Mouse (Mus musculus) midbrain, embryonic 16.5 days (tissue): ENCODE measurements around the gene Fmod. TPM values are rescaled to one million over a fixed set of nuclear protein-coding genes. Genes with fewer than 3 reads are reported as not detected.

Experiments used
- ATAC-seq: fragments of 200-750 bp; cut with Nextera tagmentation; 2 replicates; pipeline ENCODE4 v1.8.0; 2017; ENCODE audit warnings: moderate TSS enrichment
- H3K27ac ChIP-seq: fragments of 300-500 bp; sonication (generic); 2 replicates; pipeline ENCODE4 v1.5.1; 2014; ENCODE audit warnings: mild to moderate bottlenecking, low read length, mixed read lengths
- H3K27me3 ChIP-seq: fragments of 300-500 bp; sonication (generic); 2 replicates; pipeline ENCODE4 v1.6.1; 2014; ENCODE audit warnings: low read depth, low read length, mixed read lengths; ENCODE audit not compliant: control insufficient read depth, insufficient read depth
- H3K36me3 ChIP-seq: fragments of 300-500 bp; sonication (generic); 2 replicates; pipeline ENCODE4 v1.6.1; 2014; ENCODE audit warnings: mild to moderate bottlenecking, low read length, moderate library complexity, mixed read lengths; ENCODE audit not compliant: control insufficient read depth, insufficient read depth
- H3K4me1 ChIP-seq: fragments of 300-500 bp; sonication (generic); 2 replicates; pipeline ENCODE4 v1.6.1; 2014; ENCODE audit warnings: mild to moderate bottlenecking, low read length, mixed read lengths; ENCODE audit not compliant: control insufficient read depth, insufficient read depth
- H3K4me2 ChIP-seq: fragments of 300-500 bp; sonication (generic); 2 replicates; pipeline ENCODE4 v1.6.1; 2014; ENCODE audit warnings: mild to moderate bottlenecking, low read length, mixed read lengths
- H3K4me3 ChIP-seq: fragments of 300-500 bp; sonication (generic); 2 replicates; pipeline ENCODE4 v1.5.1; 2014; ENCODE audit warnings: low read depth, mild to moderate bottlenecking, low read length, moderate library complexity, mixed read lengths
- H3K9ac ChIP-seq: fragments of 300-500 bp; sonication (generic); 2 replicates; pipeline ENCODE4 v1.6.1; 2014; ENCODE audit warnings: low read depth, low read length, mixed read lengths
- H3K9me3 ChIP-seq: fragments of 300-500 bp; sonication (generic); replicated peaks from 2 replicates; pipeline ENCODE4 v1.6.1; 2014; ENCODE audit warnings: mild to moderate bottlenecking, low read length, mixed read lengths; ENCODE audit not compliant: control insufficient read depth, poor library complexity, severe bottlenecking
- WGBS: fragments of 180-500 bp; shearing (Covaris S2); extraction: QIAGEN DNeasy Blood & Tissue Kit; methylation state at CpG from one replicate; pipeline ENCODE4 v1.1.7; 2014; 5-methylcytosine and 5-hydroxymethylcytosine counted together
- polyA plus RNA-seq: library from polyadenylated mRNA; unstranded; fragments of >200 nt; fragmentation: Nextera tagmentation; extraction: Ambion mirVana; gene quantifications from 2 replicates; pipeline ENCODE4 v1.2.1, GENCODE M21; 2015

Fmod gene
- polyA plus RNA-seq, 1 experiment from 2014 or later = 15.2 TPM

GRCm38 (mm10) chr1:134095033-134095612 lies 58.1 kb downstream of the Fmod start:
- Histone ChIP-seq H3K27me3 (no peaks in the 10 kb centered on the region), H3K36me3 (no peaks in the 10 kb centered on the region), H3K4me3 (no peak overlapping the region), H3K4me2 (no peak overlapping the region), H3K4me1 (peaks cover 18% of the 10 kb centered on the region), H3K27ac (no peak overlapping the region), H3K9ac (no peak overlapping the region), H3K9me3 (no peaks in the 10 kb centered on the region)
- WGBS = 63% methylated on average over 7 of the region's 7 CpGs
- no peak for ATAC-seq

- H3K4me2 ChIP-seq = no peak overlapping the region
- H3K36me3 ChIP-seq = no peaks in the 10 kb centered on the region
- H3K27me3 ChIP-seq = no peaks in the 10 kb centered on the region
- H3K4me3 ChIP-seq = no peak overlapping the region
- WGBS = 91% methylated on average over 4 of the region's 4 CpGs
- ATAC-seq = no peak
- peaks cover 18% of the 10 kb centered on the region for H3K4me1 ChIP-seq
- H3K9me3 ChIP-seq = no peaks in the 10 kb centered on the region
- no peak overlapping the region for H3K9ac ChIP-seq
- H3K27ac ChIP-seq = peak overlapping the region; percentile 14; the same call in 1 of the 2 replicates
These were observed 58.7 kb downstream of the Fmod start for GRCm38 (mm10) chr1:134095721-134096120.

- no peak overlapping the region for H3K4me3 ChIP-seq
- WGBS = 18% methylated on average over 14 of the region's 14 CpGs
These were observed 59.3 kb downstream of the Fmod start for GRCm38 (mm10) chr1:134096264-134096934.

GRCm38 (mm10) chr1:134097080-134097855 lies 60.2 kb downstream of the Fmod start:
- Histone ChIP-seq H3K9me3 (no peaks in the 10 kb centered on the region), H3K4me2 (no peak overlapping the region), H3K27ac (peak overlapping the region; percentile 68; the same call in 1 of the 2 replicates), H3K36me3 (no peaks in the 10 kb centered on the region), H3K4me3 (no peak overlapping the region), H3K4me1 (peaks cover 18% of the 10 kb centered on the region), H3K27me3 (no peaks in the 10 kb centered on the region), H3K9ac (no peak overlapping the region)
- no peak for ATAC-seq
- 83% methylated on average over 7 of the region's 7 CpGs for WGBS

More at GRCm38 (mm10) chr1:134096264-134096934, 59.3 kb downstream of the Fmod start:
- Histone ChIP-seq H3K9ac (no peak overlapping the region), H3K4me1 (peaks cover 18% of the 10 kb centered on the region), H3K27ac (peak overlapping the region; percentile 68), H3K4me2 (no peak overlapping the region), H3K27me3 (no peaks in the 10 kb centered on the region), H3K9me3 (no peaks in the 10 kb centered on the region), H3K36me3 (no peaks in the 10 kb centered on the region)
- peak; percentile 57; the same call in 1 of the 2 replicates for ATAC-seq

Other genes with a start within 250 kb of the Fmod start
- 11.8 and 13.4 TPM in 2 replicates for gene Atp2b4, start 236.2 kb upstream of the Fmod start, polyA plus RNA-seq
- 2.3 and 3.7 TPM in 2 replicates for gene Optc, start 129.3 kb upstream of the Fmod start, polyA plus RNA-seq
- gene Prelp, start 115.8 kb upstream of the Fmod start, polyA plus RNA-seq = 8.1 and 9.1 TPM in 2 replicates
- 27.2 and 34.9 TPM in 2 replicates for gene Btg2, start 41.9 kb downstream of the Fmod start, polyA plus RNA-seq
- gene Chit1, start 74.0 kb downstream of the Fmod start, polyA plus RNA-seq = 0.21 TPM in 1 of 2 replicates, not detected in the other
- gene Chil1, start 144.9 kb downstream of the Fmod start, polyA plus RNA-seq = 2.0 and 3.9 TPM in 2 replicates
- 0.18 TPM in 1 of 2 replicates, not detected in the other for gene Mybph, start 156.2 kb downstream of the Fmod start, polyA plus RNA-seq
- 18.0 and 26.6 TPM in 2 replicates for gene Adora1, start 198.2 kb downstream of the Fmod start, polyA plus RNA-seq